In the genomic region with DNA sequence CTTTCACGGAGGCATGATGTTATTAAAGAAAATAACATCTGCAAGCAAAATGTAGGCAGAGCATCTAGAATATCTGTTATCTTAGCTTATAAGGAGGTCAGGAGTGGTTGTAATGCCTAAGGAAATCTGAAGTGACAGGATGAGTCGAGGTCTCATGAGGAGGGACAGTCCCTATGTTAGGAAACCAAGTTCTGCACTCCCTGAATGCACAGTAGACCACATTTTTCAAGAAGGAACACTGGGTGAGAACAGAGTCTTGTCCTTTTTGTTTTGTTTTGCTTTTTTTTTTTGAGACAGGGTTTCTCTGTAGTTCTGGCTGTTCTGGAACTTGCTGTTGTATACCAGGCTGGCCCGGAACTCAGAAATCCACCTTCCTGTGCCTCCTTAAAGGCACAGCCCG, we compare ENCODE assay signal across 7 mouse cellular contexts. TPM values are rescaled to one million over a fixed set of nuclear protein-coding genes. Genes with fewer than 3 reads are reported as not detected.
DNase-seq lines count a peak whose midpoint lies in the region; ATAC-seq and TF ChIP-seq lines count a peak whose summit lies in the region.

No protein-coding gene starts in this region.

- H3K4me3 ChIP-seq in testis, adult 2 months (ENCODE audit: control insufficient read depth, low read depth, low read length) = peak overlapping the region; percentile 94; the same call in 1 of the 2 replicates
- H3K4me3 ChIP-seq in forebrain, embryonic 12.5 days (replicated peaks) = peak overlapping the region; percentile 92
- peak overlapping the region; percentile 95 for H3K4me3 ChIP-seq in liver, embryonic 13.5 days (replicated peaks)

- WGBS in forebrain, embryonic 12.5 days = 46% methylated on average over 4 of the region's 4 CpGs
- 32% methylated on average over 4 of the region's 4 CpGs for WGBS in liver, embryonic 13.5 days (ENCODE audit: insufficient replicate concordance)

- ATAC-seq in forebrain, embryonic 12.5 days (ENCODE audit: low FRiP score) = no peak
- ATAC-seq in liver, embryonic 13.5 days (ENCODE audit: low read depth) = no peak

- H3K27ac ChIP-seq in testis, adult 2 months (ENCODE audit: control insufficient read depth, insufficient read depth, low read depth, low read length) = peak overlapping the region; percentile 95; the same call in 1 of the 2 replicates
- peak overlapping the region; percentile 96; the same call in 1 of the 2 replicates for H3K27ac ChIP-seq in forebrain, embryonic 12.5 days
- H3K27ac ChIP-seq in liver, embryonic 13.5 days = 0 out of 2 replicates have a peak overlapping the region, but pooled peaks have one; percentile 79

- H3K27me3 ChIP-seq in testis, adult 2 months (ENCODE audit: control insufficient read depth, insufficient read depth, low read length) = no peaks in the 10 kb centered on the region
- H3K27me3 ChIP-seq in forebrain, embryonic 12.5 days = no peaks in the 10 kb centered on the region
- no peaks in the 10 kb centered on the region for H3K27me3 ChIP-seq in liver, embryonic 13.5 days

- H3K9me3 ChIP-seq in forebrain, embryonic 12.5 days = no peaks in the 10 kb centered on the region
- no peaks in the 10 kb centered on the region for H3K9me3 ChIP-seq in liver, embryonic 13.5 days (replicated peaks)

- no peaks in the 10 kb centered on the region; the same call in 1 of the 2 replicates for H3K36me3 ChIP-seq in testis, adult 2 months (ENCODE audit: control insufficient read depth, insufficient read depth, low read length)
- no peaks in the 10 kb centered on the region for H3K36me3 ChIP-seq in forebrain, embryonic 12.5 days (replicated peaks)
- no peaks in the 10 kb centered on the region for H3K36me3 ChIP-seq in liver, embryonic 13.5 days

- peak overlapping the region; percentile 91 for H3K4me2 ChIP-seq in forebrain, embryonic 12.5 days
- H3K4me2 ChIP-seq in liver, embryonic 13.5 days = peak overlapping the region; percentile 84

- DNase-seq in testis, postnatal 10 days (ENCODE audit: low spot score) = no peak
- no peak for DNase-seq in liver, embryonic 13.5 days
- DNase-seq in frontal cortex, postnatal 36 days (ENCODE audit: low spot score in 2 of 2) = no peak
- no peak for DNase-seq in adrenal gland, postnatal 36 days
- DNase-seq in layer of hippocampus, postnatal 14 days (ENCODE audit: low spot score in 2 of 2) = no peak

- no peak for TF ChIP-seq POLR2A in testis, adult 2 months (IDR thresholded peaks at IDR 0.05; ENCODE audit: control insufficient read depth, low read depth, low read length)

- peak overlapping the region; percentile 99 for H3K9ac ChIP-seq in forebrain, embryonic 12.5 days
- peak overlapping the region; percentile 96 for H3K9ac ChIP-seq in liver, embryonic 13.5 days

- TF ChIP-seq CTCF in testis, adult 2 months (IDR thresholded peaks at IDR 0.05; ENCODE audit: control insufficient read depth, insufficient read depth, insufficient replicate concordance, low read depth, low read length) = no peak

- H3K4me1 ChIP-seq in testis, adult 2 months (ENCODE audit: control insufficient read depth, insufficient read depth, low read length) = peaks cover 2% of the 10 kb centered on the region
- peaks cover 26% of the 10 kb centered on the region for H3K4me1 ChIP-seq in forebrain, embryonic 12.5 days
- H3K4me1 ChIP-seq in liver, embryonic 13.5 days (replicated peaks) = peaks cover 45% of the 10 kb centered on the region

RNA-seq across cellular contexts. Expression of gene Zfp148, which starts 1.7 kb away (rescaled TPM):
- polyA plus RNA-seq in testis, adult 2 months (2012; rRNA removed) = 4.6 and 5.4 TPM in 2 replicates
- polyA plus RNA-seq in forebrain, embryonic 12.5 days (2016; fragmentation: Nextera tagmentation; extraction: Ambion mirVana) = 71.1 and 71.2 TPM in 2 replicates
- polyA plus RNA-seq in liver, embryonic 13.5 days (2015; fragmentation: Nextera tagmentation; extraction: Ambion mirVana) = 15.1 and 20.0 TPM in 2 replicates
- total RNA-seq in adrenal gland, postnatal 36 days (2021) = 10 to 100 TPM; 71.1 TPM
- 100 to 1,000 TPM in 1 of 2 experiments, 10 to 100 TPM in 1; 93.6 to 101 TPM for total RNA-seq in layer of hippocampus, postnatal 14 days (2021)
